Mouse (Mus musculus): Measurements from ENCODE around the gene Chkb. TPM values are rescaled to one million over a fixed set of nuclear protein-coding genes. Genes with fewer than 3 reads are reported as not detected.
A peak's percentile ranks its signal among the peaks of the same experiment; 100 is the strongest.
"Not testable (repeated sequence)": the region's sequence is repeated elsewhere in the genome, so short reads cannot be mapped to it uniquely, and the experiment has no call there.

The Chkb gene
- polyA plus RNA-seq, 1 experiment from 2014 or later: 53.0 TPM

GRCm38 (mm10) chr15:89452906-89453864 lies 23.5 kb upstream of the Chkb start:
- Histone ChIP-seq H3K27me3 (peaks cover 38% of the 10 kb centered on the region), H3K4me3 (peak overlapping the region; percentile 46), H3K27ac (no peak overlapping the region), H3K36me3 (no peaks in the 10 kb centered on the region), H3K4me1 (peaks cover 13% of the 10 kb centered on the region), H3K9me3 (no peaks in the 10 kb centered on the region), H3K9ac (no peak overlapping the region), H3K4me2 (peak overlapping the region; percentile 85)
- ATAC-seq (ENCODE audit: insufficient number of reproducible peaks, low FRiP score, low TSS enrichment, low read depth): no peak
- WGBS: 5% methylated on average over 24 of the region's 24 CpGs

- WGBS: 42% methylated on average over 8 of the region's 8 CpGs
- no peaks in the 10 kb centered on the region for H3K36me3 ChIP-seq
- no peak overlapping the region for H3K9ac ChIP-seq
- no peaks in the 10 kb centered on the region for H3K9me3 ChIP-seq
- H3K27ac ChIP-seq: no peak overlapping the region
- H3K27me3 ChIP-seq: no peaks in the 10 kb centered on the region
- no peaks in the 10 kb centered on the region for H3K4me1 ChIP-seq
- no peak overlapping the region for H3K4me2 ChIP-seq
- H3K4me3 ChIP-seq: no peak overlapping the region
- no peak for ATAC-seq (ENCODE audit: insufficient number of reproducible peaks, low FRiP score, low TSS enrichment, low read depth)
Observed at GRCm38 (mm10) chr15:89442486-89443070, 12.9 kb upstream of the Chkb start.

GRCm38 (mm10) chr15:89435878-89436277 lies 6.2 kb upstream of the Chkb start:
- no peaks in the 10 kb centered on the region for H3K9me3 ChIP-seq
- no peak overlapping the region for H3K4me3 ChIP-seq
- WGBS: 83% methylated on average over 5 of the region's 5 CpGs
- H3K27me3 ChIP-seq: no peaks in the 10 kb centered on the region
- no peak overlapping the region for H3K9ac ChIP-seq
- H3K36me3 ChIP-seq: no peaks in the 10 kb centered on the region
- no peaks in the 10 kb centered on the region for H3K4me1 ChIP-seq
- H3K4me2 ChIP-seq: no peak overlapping the region
- no peak for ATAC-seq (ENCODE audit: insufficient number of reproducible peaks, low FRiP score, low TSS enrichment, low read depth)
- H3K27ac ChIP-seq: no peak overlapping the region

- Histone ChIP-seq H3K27ac (no peak overlapping the region), H3K27me3 (no peaks in the 10 kb centered on the region), H3K4me1 (peaks cover 4% of the 10 kb centered on the region; the same call in 1 of the 2 replicates), H3K9me3 (no peaks in the 10 kb centered on the region), H3K4me3 (no peak overlapping the region), H3K9ac (no peak overlapping the region), H3K4me2 (no peak overlapping the region), H3K36me3 (no peaks in the 10 kb centered on the region)
- WGBS: 60% methylated on average over 3 of the region's 3 CpGs
- no peak for ATAC-seq (ENCODE audit: insufficient number of reproducible peaks, low FRiP score, low TSS enrichment, low read depth)
Observed at GRCm38 (mm10) chr15:89434136-89434535, 4.4 kb upstream of the Chkb start.

- Histone ChIP-seq H3K4me1 (peaks cover 12% of the 10 kb centered on the region), H3K4me2 (no peak overlapping the region), H3K27me3 (no peaks in the 10 kb centered on the region), H3K9me3 (no peaks in the 10 kb centered on the region), H3K27ac (no peak overlapping the region), H3K9ac (no peak overlapping the region), H3K4me3 (no peak overlapping the region), H3K36me3 (peaks cover 2% of the 10 kb centered on the region; the same call in 1 of the 2 replicates)
- WGBS: 73% methylated on average over 4 of the region's 4 CpGs
- ATAC-seq (ENCODE audit: insufficient number of reproducible peaks, low FRiP score, low TSS enrichment, low read depth): no peak
Observed at GRCm38 (mm10) chr15:89432946-89433345, 3.2 kb upstream of the Chkb start.

- Histone ChIP-seq H3K9ac (no peak overlapping the region), H3K36me3 (peaks cover 12% of the 10 kb centered on the region), H3K27ac (no peak overlapping the region), H3K4me3 (no peak overlapping the region), H3K27me3 (no peaks in the 10 kb centered on the region), H3K4me1 (peaks cover 12% of the 10 kb centered on the region), H3K9me3 (no peaks in the 10 kb centered on the region), H3K4me2 (no peak overlapping the region)
- no peak for ATAC-seq (ENCODE audit: insufficient number of reproducible peaks, low FRiP score, low TSS enrichment, low read depth)
- 92% methylated on average over 6 of the region's 6 CpGs for WGBS
Observed at GRCm38 (mm10) chr15:89431806-89432205, 2.1 kb upstream of the Chkb start.

GRCm38 (mm10) chr15:89431271-89431670 lies 1.6 kb upstream of the Chkb start:
- Histone ChIP-seq H3K27me3 (no peaks in the 10 kb centered on the region), H3K4me1 (peaks cover 12% of the 10 kb centered on the region), H3K4me3 (no peak overlapping the region), H3K4me2 (no peak overlapping the region), H3K27ac (no peak overlapping the region), H3K9ac (no peak overlapping the region), H3K36me3 (peaks cover 18% of the 10 kb centered on the region), H3K9me3 (no peaks in the 10 kb centered on the region)
- ATAC-seq (ENCODE audit: insufficient number of reproducible peaks, low FRiP score, low TSS enrichment, low read depth): no peak
- 92% methylated on average over 3 of the region's 3 CpGs for WGBS

- not testable (repeated sequence) for ATAC-seq (ENCODE audit: insufficient number of reproducible peaks, low FRiP score, low TSS enrichment, low read depth); H3K9ac ChIP-seq; H3K4me2 ChIP-seq; H3K27ac ChIP-seq; H3K9me3 ChIP-seq; H3K27me3 ChIP-seq; H3K4me3 ChIP-seq
- WGBS: 83% methylated on average over 9 of the region's 9 CpGs
- Histone ChIP-seq H3K36me3 (peaks cover 23% of the 10 kb centered on the region), H3K4me1 (peaks cover 12% of the 10 kb centered on the region)
Observed at GRCm38 (mm10) chr15:89430771-89431170, 1.1 kb upstream of the Chkb start.

- WGBS: 50% methylated on average over 6 of the region's 6 CpGs
- Histone ChIP-seq H3K9ac (0 out of 2 replicates have a peak overlapping the region, but pooled peaks have one; percentile 67), H3K36me3 (peaks cover 23% of the 10 kb centered on the region), H3K4me3 (peak overlapping the region; percentile 79), H3K9me3 (no peaks in the 10 kb centered on the region), H3K4me2 (peak overlapping the region; percentile 85), H3K4me1 (peaks cover 14% of the 10 kb centered on the region), H3K27me3 (no peaks in the 10 kb centered on the region), H3K27ac (peak overlapping the region; percentile 96)
- no peak for ATAC-seq (ENCODE audit: insufficient number of reproducible peaks, low FRiP score, low TSS enrichment, low read depth)
Observed at GRCm38 (mm10) chr15:89430341-89430740, 633 bp upstream of the Chkb start.

- 5% methylated on average over 22 of the region's 22 CpGs for WGBS
- Histone ChIP-seq H3K4me3 (peak overlapping the region; percentile 79), H3K4me1 (peaks cover 14% of the 10 kb centered on the region), H3K9ac (peak overlapping the region; percentile 67), H3K27ac (peak overlapping the region; percentile 96), H3K27me3 (no peaks in the 10 kb centered on the region), H3K36me3 (peaks cover 23% of the 10 kb centered on the region), H3K4me2 (peak overlapping the region; percentile 85), H3K9me3 (no peaks in the 10 kb centered on the region)
- ATAC-seq (ENCODE audit: insufficient number of reproducible peaks, low FRiP score, low TSS enrichment, low read depth): peak; percentile 40; the same call in 1 of the 2 replicates
Observed at GRCm38 (mm10) chr15:89428821-89429351, 822 bp downstream of the Chkb start.

GRCm38 (mm10) chr15:89428136-89428790 lies 1.4 kb downstream of the Chkb start:
- H3K9ac ChIP-seq: peak overlapping the region; percentile 67; the same call in 1 of the 2 replicates
- no peak for ATAC-seq (ENCODE audit: insufficient number of reproducible peaks, low FRiP score, low TSS enrichment, low read depth)
- 83% methylated on average over 19 of the region's 19 CpGs for WGBS

More at GRCm38 (mm10) chr15:89428136-89428790, 1.4 kb downstream of the Chkb start:
- peaks cover 23% of the 10 kb centered on the region for H3K36me3 ChIP-seq
- H3K4me3 ChIP-seq: peak overlapping the region; percentile 79
- no peaks in the 10 kb centered on the region for H3K9me3 ChIP-seq
- H3K4me2 ChIP-seq: peak overlapping the region; percentile 85
- no peaks in the 10 kb centered on the region for H3K27me3 ChIP-seq
- H3K4me1 ChIP-seq: peaks cover 14% of the 10 kb centered on the region
- H3K27ac ChIP-seq: no peak overlapping the region
